Mouse (Mus musculus): ENCODE measurements around the gene Fcgr4.
"Not testable (repeated sequence)": the region's sequence is repeated elsewhere in the genome, so short reads cannot be mapped to it uniquely, and the experiment has no call there.

DNA sequence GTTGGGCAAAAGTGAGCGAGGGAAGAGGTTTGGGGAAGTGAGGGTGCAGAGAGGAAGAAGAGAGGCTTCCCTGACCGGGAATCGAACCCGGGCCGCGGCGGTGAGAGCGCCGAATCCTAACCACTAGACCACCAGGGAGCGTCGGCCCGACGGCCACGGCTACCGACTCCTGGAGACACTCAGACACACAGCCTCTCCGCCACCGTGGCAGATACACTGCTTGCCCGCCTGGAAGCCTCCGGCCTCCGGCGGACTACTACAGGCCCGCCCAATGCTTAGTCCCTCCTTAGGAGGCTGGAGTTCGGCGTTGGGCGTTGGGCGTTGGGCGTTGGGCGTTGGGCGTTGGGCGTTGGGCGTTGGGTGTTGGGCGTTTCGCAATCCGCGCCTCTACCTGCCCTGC is 53.0 kb downstream of the Fcgr4 start:
- TF ChIP-seq CTCF, EP300 (IDR thresholded peaks at IDR 0.05; ENCODE audit: low read depth): not testable (repeated sequence)
